Mouse (Mus musculus): Measurements from ENCODE around the gene Ptprd.

DNA sequence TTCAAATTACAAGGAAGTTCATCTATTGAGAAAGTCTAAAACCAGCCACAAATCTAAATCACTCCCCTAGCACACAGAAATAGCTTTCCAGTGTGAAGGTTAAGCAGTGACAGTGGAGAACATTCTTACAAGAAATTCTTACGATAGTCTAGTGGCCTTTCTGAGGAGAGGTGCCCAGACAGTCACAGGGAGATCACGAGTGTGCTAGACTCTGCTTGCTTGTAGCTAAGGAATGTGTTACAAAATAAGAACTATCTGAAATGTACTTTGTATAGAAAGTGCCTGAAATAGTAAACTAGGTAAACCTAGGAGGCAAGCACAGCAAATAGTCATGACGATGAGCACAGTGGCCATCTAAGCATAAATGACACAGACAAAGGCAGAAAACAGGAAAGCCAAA lies 1054.2 kb downstream of the Ptprd start:
- TF ChIP-seq CTCF (IDR thresholded peaks at IDR 0.05; ENCODE audit: low read depth), result no peak
- TF ChIP-seq EP300 (IDR thresholded peaks at IDR 0.05; ENCODE audit: low read depth), result no peak
